Mouse (Mus musculus): Measurements from ENCODE around the gene Litaf.

Litaf gene

DNA sequence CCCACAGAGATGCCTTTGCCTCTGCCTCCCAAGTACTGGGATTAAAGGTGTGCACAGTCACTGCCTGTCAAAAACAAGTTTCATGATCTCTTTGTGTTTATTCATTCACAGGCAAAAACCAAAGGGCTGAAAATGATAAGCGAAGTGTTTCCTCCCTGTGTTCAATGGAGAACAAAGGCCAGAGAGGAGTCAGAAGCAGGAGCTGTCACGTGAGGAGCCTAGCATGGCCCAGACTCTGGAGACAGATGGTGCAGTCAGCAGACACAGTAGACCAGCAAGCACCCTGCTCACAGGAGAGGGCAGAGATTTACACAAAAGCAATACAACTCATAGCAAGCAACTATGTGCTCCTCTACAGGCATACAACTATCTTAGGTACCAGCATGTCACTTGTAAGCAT, 113.9 kb downstream of the Litaf start:
- no peak for DNase-seq

DNA sequence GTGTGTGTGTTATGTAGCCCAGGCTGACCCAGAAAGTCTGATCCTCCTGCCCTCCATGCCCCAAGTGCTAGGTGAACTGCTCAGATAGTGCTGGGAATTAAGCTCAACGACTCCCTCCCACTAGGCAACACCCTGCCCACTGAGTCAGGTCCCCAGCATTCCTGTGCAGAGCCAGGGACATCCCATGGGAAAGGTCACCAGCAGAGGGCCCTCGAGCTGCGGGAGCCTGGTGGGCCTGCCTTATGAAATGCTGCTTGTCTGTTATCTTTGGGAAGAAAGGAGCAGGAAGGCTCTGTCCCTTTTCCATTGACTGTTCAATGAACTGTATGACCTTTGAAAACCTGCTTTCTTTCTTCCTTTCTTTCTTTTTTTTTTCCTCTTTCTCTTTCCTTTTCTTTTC, 114.4 kb downstream of the Litaf start:
- peak; percentile 71 for DNase-seq

DNA sequence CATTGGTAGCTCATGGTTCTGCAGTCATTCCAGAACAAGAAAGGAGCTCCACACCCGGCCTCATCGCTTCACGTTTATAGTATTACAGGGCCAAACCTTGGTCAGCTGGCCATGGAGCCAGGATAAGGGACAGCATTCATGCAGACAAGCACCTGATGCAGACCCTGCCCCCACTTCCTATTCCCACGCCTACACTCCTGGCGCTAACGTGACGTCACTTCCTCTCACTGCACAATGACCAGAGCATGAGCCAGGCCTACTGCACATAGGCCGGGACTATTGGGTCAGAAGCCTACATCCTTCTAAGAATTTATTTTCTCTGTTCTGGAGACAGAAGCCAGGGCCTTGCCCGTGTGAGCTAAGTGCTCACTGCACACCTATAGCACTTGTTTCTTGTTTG, 115.4 kb downstream of the Litaf start:
- no peak for DNase-seq

DNA sequence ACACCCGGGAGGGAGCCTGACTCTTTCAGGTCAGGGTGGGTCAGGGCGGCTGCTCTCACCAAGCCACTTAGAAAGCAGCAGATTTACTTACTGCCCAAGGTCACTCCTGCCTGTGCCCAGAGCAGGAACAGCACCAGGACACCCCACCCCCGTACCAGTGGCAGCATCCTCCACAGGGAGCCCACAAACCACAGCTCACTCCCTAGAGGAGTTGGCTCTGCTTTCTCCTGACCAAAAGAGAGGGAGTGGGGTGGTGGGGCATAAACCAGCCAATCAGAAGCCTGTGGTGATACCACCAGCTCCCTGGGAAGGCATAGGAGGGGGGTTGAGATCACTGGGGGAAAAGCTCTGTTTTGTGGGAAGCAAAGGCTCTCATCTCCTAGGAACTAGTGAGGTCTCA, 118.2 kb downstream of the Litaf start:
- DNase-seq: no peak

DNA sequence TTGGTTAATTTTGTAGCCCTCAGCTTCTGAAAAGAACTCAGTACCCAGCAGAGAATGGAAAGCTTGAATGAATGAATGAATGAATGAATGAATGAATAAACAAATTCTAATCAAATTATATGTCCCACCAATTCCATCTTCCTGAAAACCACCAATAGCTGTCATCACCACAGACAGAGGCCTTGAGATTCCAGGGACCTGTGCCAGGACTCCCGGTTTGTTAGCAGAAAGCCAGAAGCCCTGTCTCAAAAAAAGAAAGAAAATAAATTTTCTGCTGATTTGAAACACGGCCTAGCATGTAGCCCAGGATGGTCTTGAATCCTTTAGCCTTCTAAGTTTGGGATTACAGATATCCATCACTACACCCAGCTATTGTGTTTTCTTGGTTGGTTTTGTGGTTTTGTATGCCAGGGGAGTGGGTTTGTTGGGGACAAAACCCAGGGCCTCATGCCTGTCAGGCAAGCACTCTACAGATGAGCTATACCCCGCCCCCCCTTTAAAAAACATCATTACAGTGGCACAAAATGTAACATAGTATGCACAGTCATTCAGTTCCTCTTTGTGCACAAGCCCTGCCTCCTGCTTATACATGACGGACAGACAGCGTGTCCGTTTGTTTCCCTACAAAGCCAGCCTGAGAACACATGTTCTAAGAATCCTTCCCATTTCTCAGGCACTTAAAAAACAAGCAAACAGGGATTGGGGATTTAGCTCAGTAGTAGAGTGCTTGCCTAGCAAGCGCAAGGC, 120.4 kb downstream of the Litaf start:
- DNase-seq: no peak

GRCm38 (mm10) chr16:10944545-10944944, 121.4 kb downstream of the Litaf start:
- no peak for DNase-seq

DNA sequence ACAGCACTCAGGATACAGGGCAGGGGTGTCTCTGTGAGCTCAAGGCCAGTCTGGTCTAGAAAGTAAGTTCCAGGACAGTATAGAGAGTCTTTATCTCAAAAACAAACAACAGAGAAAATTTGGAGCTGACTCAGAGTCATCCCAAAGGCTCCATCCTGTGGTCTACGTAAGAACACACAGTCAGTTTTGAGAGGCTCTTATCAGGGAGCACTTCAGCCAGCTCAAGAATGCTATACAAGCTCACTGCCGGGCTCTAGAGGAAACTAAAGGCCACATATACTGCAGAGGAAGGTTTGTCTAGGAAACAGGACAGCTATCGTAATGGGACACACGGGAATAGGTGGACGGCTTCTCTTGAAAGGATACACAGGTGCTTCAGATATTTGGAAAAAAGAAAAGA, 122.7 kb downstream of the Litaf start:
- no peak for DNase-seq

DNA sequence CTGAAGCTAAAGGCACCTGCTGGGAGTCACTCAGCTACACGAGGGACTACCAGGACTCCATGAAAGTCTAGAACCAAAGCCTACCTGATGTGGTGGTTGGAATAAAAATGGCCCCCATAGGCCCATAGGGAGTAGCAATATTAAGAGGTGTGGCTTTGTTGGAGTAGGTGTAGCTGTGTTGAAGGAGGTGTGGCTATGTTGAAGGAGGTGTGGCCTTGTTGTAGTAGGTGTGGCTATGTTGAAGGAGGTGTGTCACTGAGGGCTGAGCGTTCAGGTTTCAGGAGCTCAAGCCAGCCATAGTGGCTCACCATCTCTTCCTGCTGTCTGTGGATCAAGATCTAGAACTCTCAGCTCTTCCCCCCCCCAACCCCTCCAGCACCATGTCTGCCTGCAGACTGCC, 125.3 kb downstream of the Litaf start:
- no peak for DNase-seq

DNA sequence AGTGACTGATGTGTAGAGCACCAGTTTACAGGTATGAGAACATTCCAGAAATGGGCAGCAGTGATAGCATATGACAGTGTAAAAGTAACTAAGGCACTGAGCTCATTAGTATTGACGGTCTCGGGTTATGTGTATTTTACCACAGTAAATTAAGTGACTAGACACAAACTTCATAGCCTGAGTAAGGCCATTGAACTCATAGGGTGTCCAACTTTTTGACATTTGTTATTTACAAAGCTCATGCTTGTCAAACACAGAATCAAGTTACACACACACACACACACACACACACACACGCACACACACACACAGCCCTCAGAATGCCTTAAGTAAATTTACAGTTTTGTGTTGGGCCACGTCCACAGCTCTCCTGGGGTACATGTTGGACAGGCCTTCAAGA, 126.0 kb downstream of the Litaf start:
- DNase-seq: no peak

- DNase-seq: no peak
Measured at GRCm38 (mm10) chr16:10937497-10937896, 128.5 kb downstream of the Litaf start.

DNA sequence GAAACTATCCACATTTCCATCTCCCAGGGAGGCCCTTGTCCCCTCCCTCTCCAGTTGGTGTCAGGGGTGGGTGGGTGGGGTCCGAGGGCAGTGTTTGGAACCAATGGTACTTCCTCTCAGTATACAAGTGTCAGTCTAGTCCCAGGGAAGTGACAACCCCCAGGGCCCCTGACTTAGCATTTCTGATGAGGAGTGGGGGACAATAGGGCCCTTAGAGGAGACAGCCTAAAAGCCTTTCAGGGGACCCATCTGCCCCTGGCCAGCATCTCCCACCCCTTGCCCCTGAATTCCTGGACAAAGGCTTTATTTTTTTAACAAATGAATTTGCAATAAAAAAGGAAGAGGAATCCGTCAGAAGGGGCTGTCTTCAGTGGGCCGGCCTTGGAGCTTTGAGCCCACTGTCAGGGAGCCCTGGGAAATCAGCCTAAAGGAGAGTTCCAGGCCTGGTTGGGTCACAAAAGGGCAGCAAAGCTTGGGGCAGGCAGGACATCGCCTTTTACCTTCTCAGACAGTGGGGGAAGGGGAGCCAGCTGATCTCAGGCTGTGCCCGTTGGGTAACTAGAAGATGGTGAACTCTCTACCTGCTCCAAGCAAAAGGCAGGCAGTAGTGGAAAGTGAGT, 129.1 kb downstream of the Litaf start:
- no peak for DNase-seq

DNA sequence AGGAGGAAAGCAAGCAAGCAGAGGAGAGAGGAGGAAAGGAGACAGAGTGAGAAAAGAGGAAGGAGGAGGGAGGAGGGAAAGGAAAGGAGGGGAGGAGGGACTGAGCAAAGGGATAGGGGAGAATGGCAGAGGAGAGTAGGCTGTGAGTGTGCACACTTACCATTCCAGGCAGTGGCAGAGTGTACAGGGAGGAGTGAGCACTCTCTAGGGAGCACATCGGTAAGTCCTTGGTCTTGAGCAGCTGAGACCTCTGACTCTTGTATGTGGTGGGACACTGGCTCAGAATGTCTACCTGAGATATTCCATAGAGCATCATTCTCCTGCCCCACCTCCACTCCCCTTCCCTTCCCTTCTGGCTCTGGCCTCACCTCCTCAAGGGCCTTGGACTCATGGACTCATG, 131.9 kb downstream of the Litaf start:
- DNase-seq: no peak

DNA sequence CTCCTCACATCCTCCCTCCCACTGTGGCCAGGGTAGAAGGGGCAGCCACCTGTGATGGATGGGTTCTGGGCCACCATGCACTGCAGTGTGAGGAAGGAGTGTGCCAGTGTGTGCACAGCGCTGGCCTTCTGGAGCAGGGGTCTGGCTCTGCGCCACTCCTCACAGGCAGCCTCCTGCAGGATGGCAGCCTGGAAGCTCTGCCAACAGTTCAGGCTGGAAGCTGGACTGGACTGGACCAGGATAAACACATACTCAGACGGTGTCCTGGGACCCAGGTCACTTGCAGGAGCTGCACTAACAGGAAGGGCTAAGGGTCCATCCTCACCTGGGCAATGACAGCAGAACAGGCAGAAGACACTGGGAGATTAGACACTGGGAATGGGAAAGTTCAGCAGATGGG, 132.6 kb downstream of the Litaf start:
- no peak for DNase-seq

- DNase-seq: no peak
Measured at GRCm38 (mm10) chr16:10927026-10927425, 138.9 kb downstream of the Litaf start.

DNA sequence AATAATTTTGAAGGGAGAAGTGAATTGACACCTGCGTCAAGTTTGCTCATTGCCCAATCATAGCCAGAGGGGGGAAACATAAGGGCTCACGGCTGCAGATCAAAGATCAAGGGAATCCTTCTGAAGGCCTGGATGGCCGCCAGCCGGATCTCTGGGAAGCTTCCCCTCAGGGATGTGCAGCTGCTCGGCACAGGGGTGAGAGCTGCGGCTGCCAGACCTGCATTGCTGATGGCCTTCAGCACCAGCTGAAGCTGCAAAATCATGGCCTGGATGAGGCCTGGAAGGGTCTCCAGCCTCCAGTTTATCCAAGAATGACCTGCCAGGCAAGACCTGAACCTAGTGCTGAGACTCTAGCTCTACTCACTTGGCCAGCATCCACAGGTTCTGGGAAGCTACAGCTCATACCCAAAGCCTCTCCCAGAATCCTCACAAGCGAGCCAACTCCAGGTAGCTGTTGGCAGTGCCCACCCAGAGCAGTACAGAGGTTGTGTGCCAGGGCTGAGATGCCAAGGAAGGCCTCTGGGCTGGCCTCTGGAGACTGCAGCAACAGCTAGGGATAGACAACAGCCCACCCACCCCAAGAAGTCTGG, 140.3 kb downstream of the Litaf start:
- DNase-seq: peak; percentile 50

DNA sequence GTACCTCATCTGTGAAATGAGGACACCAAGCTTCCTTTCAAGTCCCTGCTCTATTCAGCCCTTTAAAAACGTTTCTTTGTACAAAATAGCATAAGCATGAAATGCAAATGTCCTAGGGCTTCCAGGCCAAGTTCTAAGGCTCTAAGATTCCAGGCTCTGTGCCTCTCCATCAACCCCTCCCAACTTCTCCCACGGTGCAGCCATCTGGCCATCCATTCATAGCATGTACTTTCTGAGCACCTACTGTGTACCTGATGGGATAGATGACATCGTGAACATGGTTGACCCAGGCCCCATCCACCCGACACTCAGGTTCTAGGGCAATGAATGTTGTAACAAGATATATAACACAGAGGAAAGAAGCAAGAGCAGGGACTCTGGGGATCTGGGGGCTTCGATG, 142.4 kb downstream of the Litaf start:
- DNase-seq: no peak

DNA sequence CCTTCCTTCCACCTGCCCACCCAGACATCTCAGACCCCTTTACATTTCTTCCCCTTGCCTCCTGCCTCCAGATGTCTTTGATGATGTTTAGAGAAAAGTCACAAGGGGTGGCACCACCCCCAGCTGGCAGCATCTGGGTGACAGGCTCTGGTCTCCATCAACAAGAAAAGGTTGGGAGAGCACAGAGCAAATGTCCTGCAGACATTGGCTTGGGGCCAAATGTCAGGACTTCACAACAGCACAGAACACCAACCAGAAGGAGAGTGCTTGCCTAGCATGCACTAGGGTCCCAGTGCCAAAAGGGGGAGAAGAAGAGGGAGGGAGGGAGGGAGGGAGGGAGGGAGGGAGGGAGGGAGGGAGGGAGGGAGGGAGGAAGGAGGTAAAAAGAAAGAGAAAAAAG, 146.1 kb downstream of the Litaf start:
- DNase-seq: no peak

GRCm38 (mm10) chr16:10916271-10916670, 149.7 kb downstream of the Litaf start:
- no peak for DNase-seq

- DNase-seq: no peak
Measured at GRCm38 (mm10) chr16:10915066-10915465, 150.9 kb downstream of the Litaf start.

DNA sequence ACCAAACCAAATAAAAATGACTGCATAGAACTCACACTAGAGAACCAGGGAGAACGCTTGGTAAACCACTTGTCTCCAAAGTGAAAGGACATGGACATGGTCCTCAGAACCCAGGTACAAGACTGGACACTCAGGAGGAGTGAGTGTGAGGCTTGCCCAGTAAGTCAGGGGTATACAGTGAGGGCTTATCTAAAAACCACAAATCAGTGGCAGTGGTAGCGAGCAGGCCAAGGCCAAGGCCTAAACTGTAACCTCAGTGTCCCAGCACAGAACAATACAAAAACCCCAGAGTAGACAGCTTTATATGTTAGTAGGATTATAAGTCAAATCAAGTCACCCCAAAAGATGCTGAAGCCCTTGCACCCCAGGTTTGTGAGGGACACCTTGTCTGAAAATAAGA, 154.9 kb downstream of the Litaf start:
- DNase-seq: no peak

DNA sequence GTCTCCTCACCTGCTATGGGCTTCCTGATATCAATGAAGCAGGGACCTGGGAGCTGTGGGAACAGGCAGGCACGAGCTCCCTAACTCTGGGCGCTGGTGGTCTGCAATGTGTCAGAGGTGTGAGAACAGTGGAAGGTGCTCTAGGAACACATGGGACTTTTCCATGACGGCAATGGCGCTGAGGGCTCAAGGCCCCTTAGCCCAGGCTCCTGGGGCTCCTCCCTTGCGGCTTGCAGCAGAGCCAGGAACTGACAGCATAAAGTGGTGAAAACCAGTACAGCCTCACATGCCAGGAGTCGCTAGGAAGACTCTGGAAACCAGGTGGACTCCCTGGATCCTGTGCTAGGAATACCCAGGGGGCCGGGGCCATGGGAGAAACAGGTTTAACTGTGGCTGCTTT, 155.4 kb downstream of the Litaf start:
- DNase-seq: no peak
